Mouse (Mus musculus) ES-Bruce4 (cell line): ENCODE results near the gene Asic1. TPM values are rescaled to one million over a fixed set of nuclear protein-coding genes. Genes with fewer than 3 reads are reported as not detected.
A peak's percentile ranks its signal among the peaks of the same experiment; 100 is the strongest.

ENCODE experiments used
- H3K27ac ChIP-seq: 2 replicates; pipeline ENCODE4 v1.5.1; 2012; ENCODE audit warnings: low read length, inconsistent platforms; ENCODE audit not compliant: insufficient read depth
- H3K27me3 ChIP-seq: 2 replicates; pipeline ENCODE4 v1.6.1; 2012; ENCODE audit warnings: mild to moderate bottlenecking, low read length, inconsistent platforms; ENCODE audit not compliant: control insufficient read depth, poor library complexity, insufficient read depth, severe bottlenecking
- H3K36me3 ChIP-seq: 2 replicates; pipeline ENCODE4 v1.6.1; 2012; ENCODE audit warnings: inconsistent platforms, mild to moderate bottlenecking, low read length, moderate library complexity; ENCODE audit not compliant: control insufficient read depth, poor library complexity, insufficient read depth, severe bottlenecking
- H3K4me1 ChIP-seq: one replicate; pipeline ENCODE4 v1.8.1; 2011; ENCODE audit warnings: low read length; ENCODE audit not compliant: control insufficient read depth, insufficient read depth
- H3K4me3 ChIP-seq: 2 replicates; pipeline ENCODE4 v1.5.1; 2011; ENCODE audit warnings: low read depth, mild to moderate bottlenecking, low read length
- H3K9ac ChIP-seq: 2 replicates; pipeline ENCODE4 v1.6.1; 2012; ENCODE audit warnings: low read depth, mild to moderate bottlenecking, inconsistent platforms; ENCODE audit not compliant: poor library complexity, severe bottlenecking
- H3K9me3 ChIP-seq: replicated peaks from 2 replicates; pipeline ENCODE4 v1.6.1; 2012; ENCODE audit warnings: mild to moderate bottlenecking, low read length, inconsistent platforms; ENCODE audit not compliant: control insufficient read depth, poor library complexity, insufficient read depth, severe bottlenecking
- CTCF ChIP-seq: IDR thresholded peaks from one replicate; pipeline ENCODE4 v1.8.1; 2011; ENCODE audit warnings: low read depth, low read length
- EP300 ChIP-seq: IDR thresholded peaks from 2 replicates; pipeline ENCODE4 v1.6.1; 2011; ENCODE audit warnings: low read depth, low read length; ENCODE audit not compliant: insufficient read depth
- POLR2A ChIP-seq: IDR thresholded peaks from one replicate; pipeline ENCODE4 v1.8.1; 2011; ENCODE audit warnings: low read length; ENCODE audit not compliant: insufficient read depth
- polyA plus RNA-seq: library from polyadenylated mRNA; stranded (reverse); fragments of >200 nt; gene quantifications from 2 replicates; pipeline ENCODE4 v1.2.4, GENCODE M21; 2011; ENCODE audit warnings: low read depth; ENCODE audit not compliant: missing spikeins, insufficient read depth, insufficient read length

The Asic1 gene
- polyA plus RNA-seq, 1 experiment, result 3.9 TPM

DNA sequence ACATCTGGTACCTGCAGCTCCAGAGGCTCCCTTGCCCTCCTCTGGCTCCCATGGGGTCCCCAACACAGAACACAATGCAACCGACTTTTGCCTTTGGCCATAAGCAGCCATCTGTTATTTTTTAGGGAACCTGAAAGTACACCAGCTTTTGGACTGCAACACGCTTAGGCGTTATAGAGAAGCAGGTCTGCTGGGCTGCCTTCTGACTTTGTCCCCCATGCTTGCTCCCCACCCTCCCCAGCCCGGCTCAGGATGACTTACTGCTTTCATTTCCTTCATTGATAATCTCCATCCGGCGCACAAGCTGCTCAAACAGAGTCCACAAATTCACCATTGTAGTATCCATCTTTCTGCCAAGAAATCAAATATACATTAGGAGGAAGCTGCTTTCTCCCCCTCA, 27.5 kb upstream of the Asic1 start:
- H3K36me3 ChIP-seq, result peaks cover 16% of the 10 kb centered on the region
- H3K27me3 ChIP-seq, result no peaks in the 10 kb centered on the region
- TF ChIP-seq CTCF, result no peak
- TF ChIP-seq POLR2A, result no peak
- no peak for TF ChIP-seq EP300
- no peaks in the 10 kb centered on the region for H3K9me3 ChIP-seq
- H3K27ac ChIP-seq, result no peak overlapping the region
- no peaks in the 10 kb centered on the region for H3K4me1 ChIP-seq
- H3K9ac ChIP-seq, result no peak overlapping the region
- no peak overlapping the region for H3K4me3 ChIP-seq

- no peak for TF ChIP-seq EP300
- TF ChIP-seq POLR2A, result no peak
- TF ChIP-seq CTCF, result no peak
- Histone ChIP-seq H3K27me3 (no peaks in the 10 kb centered on the region), H3K4me1 (no peaks in the 10 kb centered on the region), H3K4me3 (no peak overlapping the region), H3K36me3 (peaks cover 14% of the 10 kb centered on the region), H3K9ac (no peak overlapping the region), H3K9me3 (no peaks in the 10 kb centered on the region), H3K27ac (no peak overlapping the region)
Measured at GRCm38 (mm10) chr15:99643832-99644231, 26.3 kb upstream of the Asic1 start.

DNA sequence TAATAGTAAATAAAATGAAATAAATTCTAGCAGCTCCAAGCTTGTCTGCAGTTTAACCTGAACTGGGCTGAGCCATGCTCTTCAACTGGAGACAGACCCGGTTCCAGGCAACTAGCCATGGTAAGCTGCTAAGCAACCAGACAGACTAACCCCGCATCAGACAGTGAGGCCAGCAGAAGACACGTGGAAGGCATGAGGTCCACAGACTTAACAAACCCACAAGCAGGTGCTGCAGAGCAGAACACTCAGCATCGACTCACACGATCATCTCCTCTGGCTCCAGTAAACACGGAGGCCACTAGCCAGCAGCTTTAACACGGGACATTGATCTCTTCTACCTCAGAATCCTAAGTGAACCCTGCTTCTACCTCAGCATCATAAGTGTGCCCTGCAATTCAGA, 25.4 kb upstream of the Asic1 start:
- no peak overlapping the region for H3K9ac ChIP-seq
- no peak overlapping the region for H3K27ac ChIP-seq
- H3K4me1 ChIP-seq, result no peaks in the 10 kb centered on the region
- no peak for TF ChIP-seq POLR2A
- TF ChIP-seq CTCF, result no peak
- no peak for TF ChIP-seq EP300
- no peaks in the 10 kb centered on the region for H3K9me3 ChIP-seq
- no peak overlapping the region for H3K4me3 ChIP-seq
- no peaks in the 10 kb centered on the region for H3K27me3 ChIP-seq
- H3K36me3 ChIP-seq, result peaks cover 9% of the 10 kb centered on the region

DNA sequence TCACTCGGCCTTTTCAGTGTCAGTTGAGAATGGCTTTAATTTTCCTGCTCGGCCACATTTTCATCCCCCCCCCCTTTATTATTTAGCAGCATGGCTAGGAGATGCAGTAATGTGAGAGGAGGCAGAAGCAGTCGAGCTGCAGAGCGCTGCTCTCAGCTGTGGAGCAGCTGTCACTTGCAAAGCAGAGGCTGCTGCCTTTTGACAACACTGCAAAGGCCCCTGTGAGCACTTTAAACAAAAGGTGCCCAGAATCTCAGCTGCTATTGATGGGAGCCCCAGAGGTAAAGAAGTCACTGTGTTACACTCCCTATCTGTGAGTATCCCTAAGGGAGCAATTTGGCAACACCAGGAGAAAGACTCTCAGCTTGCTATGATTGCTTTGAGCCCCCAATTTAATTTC, 21.8 kb upstream of the Asic1 start:
- Histone ChIP-seq H3K27me3 (no peaks in the 10 kb centered on the region), H3K27ac (no peak overlapping the region), H3K9ac (no peak overlapping the region), H3K4me1 (peaks cover 2% of the 10 kb centered on the region), H3K9me3 (no peaks in the 10 kb centered on the region), H3K4me3 (no peak overlapping the region), H3K36me3 (0 out of 2 replicates have a peak, but pooled peaks cover 3% of the 10 kb centered on the region)
- TF ChIP-seq POLR2A (no peak), EP300 (no peak), CTCF (no peak)

DNA sequence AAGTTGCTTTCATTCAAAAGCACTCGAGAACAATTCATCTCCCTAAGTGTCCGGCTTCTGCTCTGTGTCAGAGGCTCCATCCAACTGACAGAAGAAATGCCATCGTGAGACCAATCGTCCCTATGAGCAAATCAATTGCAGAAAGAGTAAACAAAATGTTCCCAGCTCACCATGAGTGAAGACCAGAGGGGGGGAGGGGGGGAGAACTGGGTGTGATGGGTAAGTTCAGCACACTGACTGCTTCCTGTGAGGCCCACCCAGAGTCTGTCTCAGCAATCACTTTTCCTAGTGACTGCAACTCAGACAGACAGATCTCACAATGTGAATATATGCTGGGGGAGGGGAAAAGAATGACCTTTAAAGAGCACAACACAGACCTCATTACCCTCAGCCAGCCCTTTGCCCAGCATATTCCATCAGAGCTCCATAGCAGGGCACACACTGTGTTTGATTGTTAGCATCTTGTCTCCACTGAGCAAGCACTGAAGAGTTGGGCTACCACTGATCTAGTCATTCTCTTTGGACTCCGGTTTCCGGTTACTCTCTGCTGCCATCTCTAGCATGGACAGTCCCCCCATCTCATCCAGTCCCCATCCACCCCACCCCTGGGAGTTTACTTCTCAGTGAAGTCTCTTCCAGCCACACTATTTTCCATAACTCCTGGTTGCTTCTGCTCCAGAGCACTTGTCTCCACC, 21.0 kb upstream of the Asic1 start:
- Histone ChIP-seq H3K27me3 (no peaks in the 10 kb centered on the region), H3K4me3 (no peak overlapping the region), H3K36me3 (0 out of 2 replicates have a peak, but pooled peaks cover 3% of the 10 kb centered on the region), H3K9me3 (no peaks in the 10 kb centered on the region), H3K27ac (no peak overlapping the region), H3K4me1 (peaks cover 2% of the 10 kb centered on the region), H3K9ac (no peak overlapping the region; the same call in 1 of the 2 replicates)
- TF ChIP-seq EP300 (no peak), POLR2A (no peak), CTCF (no peak)

DNA sequence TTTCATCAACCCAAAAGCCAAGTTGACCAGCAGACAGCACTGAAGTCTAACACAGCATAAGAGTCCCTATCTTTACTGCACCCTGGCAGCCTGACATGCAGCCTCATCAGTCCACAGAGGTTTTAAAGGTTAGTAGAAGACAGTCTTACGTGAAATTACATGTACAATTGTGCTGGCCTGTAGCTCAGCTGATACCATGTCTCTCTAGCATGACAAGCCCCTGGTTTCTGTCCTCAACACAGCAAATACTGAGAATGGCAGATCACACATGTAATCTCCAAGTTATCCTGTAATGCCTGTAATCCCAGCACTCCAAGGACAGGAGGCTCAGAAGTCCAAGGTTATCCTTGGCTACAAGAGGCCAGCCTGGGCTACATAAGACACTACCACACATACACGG, 19.9 kb upstream of the Asic1 start:
- no peak for TF ChIP-seq POLR2A
- TF ChIP-seq CTCF, result no peak
- TF ChIP-seq EP300, result no peak
- Histone ChIP-seq H3K27ac (no peak overlapping the region), H3K36me3 (0 out of 2 replicates have a peak, but pooled peaks cover 3% of the 10 kb centered on the region), H3K27me3 (no peaks in the 10 kb centered on the region), H3K4me3 (peak overlapping the region; percentile 31), H3K9me3 (no peaks in the 10 kb centered on the region), H3K4me1 (peaks cover 2% of the 10 kb centered on the region), H3K9ac (peak overlapping the region; percentile 99)
